Mouse (Mus musculus) limb, embryonic 10.5 days (tissue): Measurements from ENCODE around the gene Gm867. TPM values are rescaled to one million over a fixed set of nuclear protein-coding genes. Genes with fewer than 3 reads are reported as not detected.

Source experiments
- DNase-seq: peaks from one replicate; pipeline ENCODE4 v3.0.0-alpha.2; 2017; ENCODE audit warnings: low spot score
- H3K27ac ChIP-seq: fragments of 300-500 bp; sonication (generic); 2 replicates; pipeline ENCODE4 v1.5.1; 2016; ENCODE audit warnings: mild to moderate bottlenecking
- H3K27me3 ChIP-seq: fragments of 300-500 bp; sonication (generic); 2 replicates; pipeline ENCODE4 v1.6.1; 2016; ENCODE audit warnings: low read depth, mild to moderate bottlenecking; ENCODE audit not compliant: poor library complexity, severe bottlenecking
- H3K36me3 ChIP-seq: fragments of 300-500 bp; sonication (generic); 2 replicates; pipeline ENCODE4 v1.6.1; 2016; ENCODE audit warnings: mild to moderate bottlenecking, moderate library complexity
- H3K4me1 ChIP-seq: fragments of 300-500 bp; sonication (generic); 2 replicates; pipeline ENCODE4 v1.6.1; 2016
- H3K4me3 ChIP-seq: fragments of 300-500 bp; sonication (generic); 2 replicates; pipeline ENCODE4 v1.5.1; 2016; ENCODE audit warnings: mild to moderate bottlenecking, moderate library complexity
- H3K9me3 ChIP-seq: fragments of 300-500 bp; sonication (generic); replicated peaks from 2 replicates; pipeline ENCODE4 v1.6.1; 2016; ENCODE audit warnings: mild to moderate bottlenecking
- WGBS: fragments of 180-500 bp; shearing (Covaris S2); methylation state at CpG from one replicate; pipeline ENCODE4 v1.1.7; 2016; 5-methylcytosine and 5-hydroxymethylcytosine counted together
- polyA plus RNA-seq: library from polyadenylated mRNA; unstranded; fragments of >200 nt; fragmentation: Nextera tagmentation; extraction: Ambion mirVana; gene quantifications from 2 replicates; pipeline ENCODE4 v1.2.1, GENCODE M21; 2016

Gm867 gene
- polyA plus RNA-seq, 1 experiment from 2014 or later, result 0.49 TPM

DNA sequence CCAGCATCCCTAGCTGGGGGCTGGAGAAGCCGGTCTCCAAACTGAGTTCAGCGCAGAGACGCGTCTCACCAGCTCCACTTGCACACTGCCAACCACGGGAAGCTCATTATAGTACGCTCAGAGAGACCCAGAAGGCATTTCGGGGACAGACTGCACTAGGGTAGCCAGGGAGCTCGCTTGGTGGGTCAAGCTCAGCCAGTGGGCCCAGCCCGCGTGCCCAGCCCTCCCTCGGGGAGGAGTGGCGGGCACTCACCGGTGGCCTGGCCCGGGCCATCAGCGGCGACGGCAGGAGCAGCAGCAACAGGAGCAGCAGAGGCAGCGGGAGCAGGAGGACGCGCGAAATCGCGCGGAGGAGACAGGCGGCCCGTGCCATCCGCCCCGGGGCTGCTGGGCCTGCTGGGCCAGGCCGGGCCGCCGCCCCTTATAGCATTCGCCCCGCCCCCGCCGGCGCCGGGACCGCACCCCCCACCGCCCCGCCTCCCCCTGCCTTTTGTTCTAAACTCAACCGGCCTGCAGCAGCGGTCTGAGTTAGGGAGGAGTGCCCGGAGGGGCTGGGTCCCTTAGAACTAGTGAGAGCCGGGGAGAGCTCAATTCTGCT, 8.3 kb downstream of the Gm867 start:
- peak; percentile 88 for DNase-seq
- peak overlapping the region; percentile 77 for H3K4me3 ChIP-seq
- H3K4me1 ChIP-seq, result peaks cover 49% of the 10 kb centered on the region
- peaks cover 12% of the 10 kb centered on the region for H3K36me3 ChIP-seq
- no peaks in the 10 kb centered on the region for H3K9me3 ChIP-seq
- peak overlapping the region; percentile 94 for H3K27ac ChIP-seq
- 2% methylated on average over 27 of the region's 44 CpGs for WGBS
- H3K27me3 ChIP-seq, result peaks cover 81% of the 10 kb centered on the region

- peaks cover 20% of the 10 kb centered on the region for H3K36me3 ChIP-seq
- H3K4me3 ChIP-seq, result peak overlapping the region; percentile 77
- H3K27me3 ChIP-seq, result peaks cover 73% of the 10 kb centered on the region
- no peak for DNase-seq
- WGBS, result 16% methylated on average over 7 of the region's 7 CpGs
- H3K4me1 ChIP-seq, result peaks cover 49% of the 10 kb centered on the region
- H3K9me3 ChIP-seq, result no peaks in the 10 kb centered on the region
- no peak overlapping the region for H3K27ac ChIP-seq
Measured at GRCm38 (mm10) chr10:75931311-75931710, 9.2 kb downstream of the Gm867 start.

- Histone ChIP-seq H3K36me3 (peaks cover 30% of the 10 kb centered on the region), H3K27ac (no peak overlapping the region), H3K4me1 (peaks cover 39% of the 10 kb centered on the region), H3K27me3 (peaks cover 63% of the 10 kb centered on the region), H3K9me3 (no peaks in the 10 kb centered on the region), H3K4me3 (0 out of 2 replicates have a peak overlapping the region, but pooled peaks have one; percentile 77)
- WGBS, result 41% methylated on average over 6 of the region's 6 CpGs
- no peak for DNase-seq
Measured at GRCm38 (mm10) chr10:75930304-75930703, 10.2 kb downstream of the Gm867 start.

DNA sequence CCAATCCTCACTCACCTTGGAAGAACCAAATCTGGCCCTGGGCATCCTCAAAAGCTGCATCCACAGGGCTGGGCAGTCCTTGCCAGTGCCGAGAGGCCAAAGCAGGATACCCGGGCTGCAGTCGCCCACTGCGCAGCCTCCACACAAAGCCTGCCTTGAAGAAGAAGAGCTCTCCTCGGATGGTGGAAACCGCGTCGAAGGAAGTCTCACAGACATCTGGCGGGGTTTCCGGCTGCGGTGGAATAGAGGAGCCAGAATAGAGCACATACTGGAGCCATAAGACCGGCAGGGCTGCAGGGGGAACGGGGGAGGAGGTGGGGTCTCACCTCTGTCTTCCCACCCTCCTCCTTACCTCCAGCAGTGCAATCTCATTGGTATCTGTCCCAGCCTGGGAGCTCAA, 14.1 kb downstream of the Gm867 start:
- no peaks in the 10 kb centered on the region for H3K9me3 ChIP-seq
- H3K4me3 ChIP-seq, result no peak overlapping the region
- H3K36me3 ChIP-seq, result peaks cover 52% of the 10 kb centered on the region
- no peak overlapping the region for H3K27ac ChIP-seq
- peaks cover 31% of the 10 kb centered on the region for H3K27me3 ChIP-seq
- DNase-seq, result no peak
- H3K4me1 ChIP-seq, result peaks cover 28% of the 10 kb centered on the region
- 71% methylated on average over 13 of the region's 13 CpGs for WGBS

DNA sequence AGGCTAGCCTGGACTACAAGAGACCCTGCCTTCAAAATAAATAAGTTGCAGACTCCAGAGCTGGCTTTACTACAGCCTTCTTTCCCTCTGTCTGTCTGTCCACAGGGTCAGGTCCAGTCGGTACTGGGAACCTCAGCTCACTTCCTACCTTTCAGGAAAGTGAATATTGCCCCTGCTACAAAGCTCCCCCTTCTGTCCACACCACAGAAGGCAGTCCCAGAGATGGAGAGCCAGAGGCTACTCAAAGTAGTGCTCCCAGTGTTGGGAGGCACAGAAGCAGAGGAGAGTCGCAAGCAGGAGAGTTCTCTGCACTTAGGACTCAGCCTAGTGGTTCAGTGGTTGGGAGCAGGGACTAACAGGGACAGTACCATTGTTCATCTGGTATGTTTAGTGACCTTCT, 16.1 kb downstream of the Gm867 start:
- no peak for DNase-seq
- H3K36me3 ChIP-seq, result peaks cover 56% of the 10 kb centered on the region
- H3K4me3 ChIP-seq, result no peak overlapping the region
- H3K9me3 ChIP-seq, result no peaks in the 10 kb centered on the region
- H3K27me3 ChIP-seq, result peaks cover 11% of the 10 kb centered on the region
- peaks cover 24% of the 10 kb centered on the region for H3K4me1 ChIP-seq
- WGBS, result 63% methylated on average over 2 of the region's 2 CpGs
- no peak overlapping the region for H3K27ac ChIP-seq

GRCm38 (mm10) chr10:75921726-75922560, 18.5 kb downstream of the Gm867 start:
- H3K27me3 ChIP-seq, result no peaks in the 10 kb centered on the region
- no peaks in the 10 kb centered on the region for H3K9me3 ChIP-seq
- H3K27ac ChIP-seq, result peak overlapping the region; percentile 99
- DNase-seq, result no peak
- H3K4me3 ChIP-seq, result peak overlapping the region; percentile 96
- H3K4me1 ChIP-seq, result peaks cover 39% of the 10 kb centered on the region
- H3K36me3 ChIP-seq, result peaks cover 64% of the 10 kb centered on the region
- 6% methylated on average over 22 of the region's 22 CpGs for WGBS

- WGBS, result under 1% methylated on average over 76 of the region's 76 CpGs
- Histone ChIP-seq H3K27me3 (no peaks in the 10 kb centered on the region), H3K9me3 (no peaks in the 10 kb centered on the region), H3K4me1 (peaks cover 47% of the 10 kb centered on the region), H3K4me3 (peak within 1 kb of the TSS; percentile 96), H3K27ac (peak within 1 kb of the TSS; percentile 99), H3K36me3 (peaks cover 64% of the 10 kb centered on the region)
- peak; percentile 97 for DNase-seq
Measured at GRCm38 (mm10) chr10:75921026-75921725, 19.3 kb downstream of the Gm867 start, which contains the start of gene Smarcb1. Gene Smarcb1, minus strand, starts transcription at chr10:75921617.

DNA sequence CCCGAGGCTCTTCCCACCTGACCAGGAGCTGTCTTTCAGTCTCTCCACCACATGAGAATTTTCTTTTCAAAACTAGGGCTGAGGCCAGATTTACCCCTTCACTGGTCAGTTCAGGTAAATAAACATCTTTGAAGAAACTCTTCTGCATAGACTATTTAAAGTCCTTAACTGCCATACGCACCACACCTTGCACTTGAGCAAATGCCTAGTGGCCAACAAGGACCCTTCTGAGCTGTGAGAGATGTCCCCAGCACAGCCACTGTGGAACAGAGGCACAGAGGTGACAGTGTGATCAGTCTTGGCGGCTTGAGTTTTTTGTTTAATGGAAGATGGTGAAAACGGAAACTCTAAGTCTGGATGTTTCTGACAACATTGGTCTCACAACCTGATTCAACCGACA, 21.4 kb downstream of the Gm867 start:
- no peaks in the 10 kb centered on the region for H3K27me3 ChIP-seq
- no peaks in the 10 kb centered on the region for H3K9me3 ChIP-seq
- peaks cover 65% of the 10 kb centered on the region for H3K36me3 ChIP-seq
- H3K27ac ChIP-seq, result no peak overlapping the region
- peaks cover 51% of the 10 kb centered on the region for H3K4me1 ChIP-seq
- WGBS, result 89% methylated on average over 5 of the region's 5 CpGs
- no peak for DNase-seq
- H3K4me3 ChIP-seq, result no peak overlapping the region

GRCm38 (mm10) chr10:75916840-75917239, 23.6 kb downstream of the Gm867 start:
- Histone ChIP-seq H3K4me1 (peaks cover 41% of the 10 kb centered on the region), H3K36me3 (peaks cover 75% of the 10 kb centered on the region), H3K9me3 (no peaks in the 10 kb centered on the region), H3K27me3 (no peaks in the 10 kb centered on the region), H3K4me3 (no peak overlapping the region), H3K27ac (no peak overlapping the region)
- DNase-seq, result peak; percentile 51
- 48% methylated on average over 8 of the region's 8 CpGs for WGBS

DNA sequence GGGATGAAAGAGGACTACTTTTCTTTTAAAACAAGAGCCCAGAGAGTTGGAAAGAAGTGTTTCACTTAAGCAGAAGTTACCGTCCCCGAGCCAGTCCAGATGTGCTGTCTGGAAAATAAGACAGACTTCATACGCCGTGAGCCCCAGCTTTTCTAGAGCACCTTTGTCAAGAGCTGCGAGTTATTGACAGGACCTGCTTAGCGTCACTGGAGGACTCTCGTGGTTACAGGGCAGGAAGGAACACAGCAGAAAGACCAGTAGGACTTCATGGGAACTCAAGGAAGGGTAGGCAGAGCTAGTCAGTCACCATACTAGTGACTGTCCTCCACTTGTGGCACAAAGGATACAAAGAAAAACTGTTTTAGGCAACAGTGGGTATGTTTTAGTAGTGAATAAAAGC, 24.9 kb downstream of the Gm867 start:
- 73% methylated on average over 7 of the region's 7 CpGs for WGBS
- H3K27ac ChIP-seq, result no peak overlapping the region
- peaks cover 38% of the 10 kb centered on the region for H3K4me1 ChIP-seq
- no peaks in the 10 kb centered on the region for H3K27me3 ChIP-seq
- H3K36me3 ChIP-seq, result peaks cover 88% of the 10 kb centered on the region
- H3K4me3 ChIP-seq, result no peak overlapping the region
- no peaks in the 10 kb centered on the region for H3K9me3 ChIP-seq
- no peak for DNase-seq

DNA sequence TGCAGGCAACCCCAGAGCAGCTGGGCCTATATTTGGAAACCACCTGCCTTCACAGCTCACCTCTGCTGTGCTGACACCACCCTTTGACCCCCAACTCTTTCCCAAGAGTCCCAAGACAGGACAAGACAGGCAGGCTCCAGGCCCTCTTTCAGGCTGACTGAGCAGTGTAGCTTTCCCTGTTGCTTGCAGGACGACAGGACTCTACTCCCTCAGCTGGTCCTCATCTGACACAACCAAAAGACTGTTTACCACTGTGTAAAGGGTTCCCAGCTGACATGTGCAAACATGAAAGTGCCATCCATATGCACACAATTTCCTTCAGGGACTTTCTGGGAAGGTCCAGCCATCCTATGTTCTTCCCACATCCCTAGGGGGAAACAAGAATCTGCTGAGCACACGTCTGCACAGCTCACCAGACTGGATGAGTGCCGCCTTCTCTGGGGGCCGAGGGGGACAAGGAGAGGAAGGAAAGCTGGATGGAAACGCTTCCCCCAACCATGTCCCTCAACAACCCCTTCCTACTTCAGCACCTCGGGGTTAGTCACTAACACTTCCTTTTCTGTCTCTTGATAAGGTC, 27.4 kb downstream of the Gm867 start:
- 74% methylated on average over 6 of the region's 6 CpGs for WGBS
- Histone ChIP-seq H3K9me3 (no peaks in the 10 kb centered on the region), H3K4me3 (no peak overlapping the region), H3K36me3 (peaks cover 94% of the 10 kb centered on the region), H3K27me3 (no peaks in the 10 kb centered on the region), H3K27ac (no peak overlapping the region), H3K4me1 (peaks cover 21% of the 10 kb centered on the region)
- DNase-seq, result no peak

- no peak for DNase-seq
- WGBS, result 90% methylated on average over 2 of the region's 2 CpGs
- H3K4me1 ChIP-seq, result no peaks in the 10 kb centered on the region
- peaks cover 95% of the 10 kb centered on the region for H3K36me3 ChIP-seq
- no peaks in the 10 kb centered on the region for H3K9me3 ChIP-seq
- no peak overlapping the region for H3K4me3 ChIP-seq
- no peaks in the 10 kb centered on the region for H3K27me3 ChIP-seq
- H3K27ac ChIP-seq, result no peak overlapping the region
Measured at GRCm38 (mm10) chr10:75910698-75911097, 29.8 kb downstream of the Gm867 start.
